Mouse (Mus musculus): Measurements from ENCODE around the gene Zfp709.

GRCm38 (mm10) chr8:71881618-71882274, at the start of gene Zfp709:
- TF ChIP-seq GATA2 (IDR thresholded peaks at IDR 0.05; ENCODE audit: borderline replicate concordance, low read depth, low read length) = no peak
- no peak for TF ChIP-seq POLR2AphosphoS5 (IDR thresholded peaks at IDR 0.05; ENCODE audit: insufficient replicate concordance, low read depth, low read length)

Measured in G1E (cell line).